Comparison of ENCODE assay signal across 27 mouse cellular contexts in the genomic region with DNA sequence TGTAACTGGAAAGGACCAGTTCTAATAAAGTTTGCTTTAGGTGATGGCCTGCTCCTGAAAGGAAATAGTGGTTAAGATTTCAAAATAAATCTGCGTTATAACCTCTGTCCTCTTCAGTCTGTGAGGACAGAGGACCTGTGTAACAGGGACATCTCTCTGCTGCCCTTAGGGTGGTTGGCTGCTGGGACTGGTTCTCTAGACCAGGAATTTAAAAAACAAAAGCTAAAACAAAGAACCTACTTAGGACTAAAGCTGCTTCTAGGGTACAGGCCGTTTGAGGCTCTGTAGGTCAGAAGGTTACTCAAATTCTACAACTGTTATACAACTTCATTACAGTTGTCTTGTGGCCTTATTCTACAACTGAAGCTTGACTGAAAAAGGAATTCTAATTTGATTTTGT.
"Had no signal": no experiment of that assay in that cellular context is flagged by ENCODE, and none has a peak within 500 bp of the region (broad histone marks: within the 10 kb centered on the region; RNA-seq: fewer than 3 reads in every experiment).

No protein-coding gene starts in this region.

- H3K4me3 ChIP-seq: gastrocnemius, adult 2 months; heart, adult 2 months; heart, embryonic 13.5 days; heart, embryonic 15.5 days; hindbrain, embryonic 10.5 days; hindbrain, embryonic 13.5 days; hindbrain, embryonic 15.5 days; limb, embryonic 13.5 days; limb, embryonic 15.5 days; liver, embryonic 12.5 days had no signal

- H3K9ac ChIP-seq: heart, embryonic 13.5 days; heart, embryonic 15.5 days; hindbrain, embryonic 13.5 days; hindbrain, embryonic 15.5 days; limb, embryonic 13.5 days; limb, embryonic 15.5 days; liver, embryonic 12.5 days; liver, embryonic 14.5 days had no signal

- H3K27me3 ChIP-seq: heart, embryonic 13.5 days; heart, embryonic 15.5 days; hindbrain, embryonic 13.5 days; hindbrain, embryonic 15.5 days; limb, embryonic 13.5 days; limb, embryonic 15.5 days; liver, embryonic 12.5 days had no signal

- H3K27ac ChIP-seq: gastrocnemius, adult 2 months; heart, adult 2 months; heart, embryonic 13.5 days; heart, embryonic 15.5 days; hindbrain, embryonic 10.5 days; hindbrain, embryonic 13.5 days; hindbrain, embryonic 15.5 days; hindbrain, postnatal 0 days; limb, embryonic 13.5 days; limb, embryonic 15.5 days; liver, embryonic 12.5 days; liver, embryonic 14.5 days had no signal

- ATAC-seq: hindbrain, postnatal 0 days; intestine, embryonic 16.5 days; liver, embryonic 12.5 days had no signal

- H3K4me2 ChIP-seq: heart, embryonic 11.5 days; heart, embryonic 13.5 days; heart, embryonic 15.5 days; hindbrain, embryonic 13.5 days; hindbrain, embryonic 15.5 days; limb, embryonic 13.5 days; limb, embryonic 15.5 days; liver, embryonic 12.5 days had no signal

- H3K9me3 ChIP-seq: heart, embryonic 13.5 days; heart, embryonic 15.5 days; hindbrain, embryonic 10.5 days; hindbrain, embryonic 13.5 days; hindbrain, embryonic 15.5 days; limb, embryonic 13.5 days; limb, embryonic 15.5 days; liver, embryonic 12.5 days had no signal

- H3K4me1 ChIP-seq: heart, embryonic 13.5 days; heart, embryonic 15.5 days; hindbrain, embryonic 10.5 days; hindbrain, embryonic 13.5 days; hindbrain, embryonic 15.5 days; limb, embryonic 13.5 days; limb, embryonic 15.5 days; liver, embryonic 12.5 days had no signal

- DNase-seq: gastrocnemius, adult 2 months; gastrocnemius, postnatal 10 days; gastrocnemius, postnatal 25 days; heart, adult 2 months; heart, postnatal 14 days; heart, postnatal 36 days; kidney, adult 11 months; kidney, adult 8-10 months; kidney, postnatal 10 days; kidney, postnatal 25 days; kidney, postnatal 4 days; layer of hippocampus, adult 9-11 months; layer of hippocampus, postnatal 36 days; left cerebral cortex, postnatal 4 days; lung, adult 18-20 months had no signal
